Mouse (Mus musculus) stomach, postnatal 0 days (tissue): ENCODE measurements at regions not wholly inside any gene's neighbourhood (a gene's known extent, or its start where the extent isn't known, plus 50 kb on each side); places are given as distances from the start of the nearest gene placed in this dataset.

Experiments
- ATAC-seq: fragments of 200-750 bp; cut with Nextera tagmentation; 2 replicates; pipeline ENCODE4 v1.8.0; 2017; ENCODE audit not compliant: low FRiP score, low TSS enrichment
- DNase-seq: peaks from one replicate; pipeline ENCODE4 v3.0.0-alpha.2; 2016; ENCODE audit warnings: low spot score
- H3K27ac ChIP-seq: fragments of 300-500 bp; sonication (generic); replicated peaks from 2 replicates; pipeline ENCODE4 v1.5.1; 2014; ENCODE audit warnings: mild to moderate bottlenecking, control low read depth
- H3K27me3 ChIP-seq: fragments of 300-500 bp; sonication (generic); 2 replicates; pipeline ENCODE4 v1.6.1; 2014; ENCODE audit warnings: low read length; ENCODE audit not compliant: control insufficient read depth, insufficient read depth
- H3K36me3 ChIP-seq: fragments of 300-500 bp; sonication (generic); 2 replicates; pipeline ENCODE4 v1.6.1; 2014; ENCODE audit warnings: low read length, mixed read lengths; ENCODE audit not compliant: control insufficient read depth, insufficient read depth
- H3K4me1 ChIP-seq: fragments of 300-500 bp; sonication (generic); replicated peaks from 2 replicates; pipeline ENCODE4 v1.6.1; 2014; ENCODE audit warnings: antibody characterized with exemption; ENCODE audit not compliant: control insufficient read depth, insufficient read depth
- H3K4me2 ChIP-seq: fragments of 300-500 bp; sonication (generic); replicated peaks from 2 replicates; pipeline ENCODE4 v1.6.1; 2014; ENCODE audit warnings: low read depth, mild to moderate bottlenecking, control low read depth, moderate library complexity
- H3K4me3 ChIP-seq: fragments of 300-500 bp; sonication (generic); 2 replicates; pipeline ENCODE4 v1.5.1; 2014; ENCODE audit warnings: low read depth, low read length, control low read depth
- H3K9ac ChIP-seq: fragments of 300-500 bp; sonication (generic); 2 replicates; pipeline ENCODE4 v1.6.1; 2014; ENCODE audit warnings: mild to moderate bottlenecking, low read length, control low read depth, mixed read lengths
- H3K9me3 ChIP-seq: fragments of 300-500 bp; sonication (generic); 2 replicates; pipeline ENCODE4 v1.6.1; 2016; ENCODE audit warnings: low read length; ENCODE audit not compliant: control insufficient read depth
- CTCF ChIP-seq: IDR thresholded peaks from 2 replicates; pipeline ENCODE4 v1.5.1; 2016; ENCODE audit warnings: antibody characterized with exemption, low read depth, mild to moderate bottlenecking, moderate library complexity
- EP300 ChIP-seq: optimal IDR thresholded peaks from 2 replicates; pipeline ENCODE3; 2016; ENCODE audit warnings: antibody characterized with exemption
- WGBS: fragments of 180-500 bp; shearing (Covaris S2); extraction: QIAGEN DNeasy Blood & Tissue Kit; methylation state at CpG from one replicate; pipeline ENCODE4 v1.1.7; 2014; 5-methylcytosine and 5-hydroxymethylcytosine counted together

DNA sequence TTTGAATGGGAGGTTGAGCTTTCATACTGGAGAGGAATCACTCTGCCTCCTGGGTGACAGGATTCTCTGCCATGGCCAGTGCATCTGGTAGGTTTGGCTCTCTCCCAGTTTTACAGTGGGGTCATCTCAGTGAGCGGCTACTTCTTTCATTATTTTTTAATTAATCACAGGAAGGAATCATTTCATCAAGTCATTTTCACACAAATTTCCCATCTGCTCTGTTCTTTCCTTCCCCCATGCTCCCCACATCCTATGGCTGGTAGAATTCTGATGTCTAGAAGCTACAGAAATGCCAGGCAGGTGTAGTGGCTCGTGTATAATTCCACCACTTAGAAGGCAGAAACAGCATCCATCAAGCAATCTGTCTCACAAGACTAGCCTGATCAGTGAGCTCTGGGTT, 56.1 kb upstream of the Kctd3 start:
- H3K36me3 ChIP-seq = no peaks in the 10 kb centered on the region
- no peak overlapping the region for H3K4me2 ChIP-seq
- DNase-seq (no peak), ATAC-seq (no peak)
- WGBS = 55% methylated on average over 2 of the region's 2 CpGs
- no peak overlapping the region for H3K9ac ChIP-seq
- no peak overlapping the region for H3K4me3 ChIP-seq
- TF ChIP-seq CTCF (no peak), EP300 (no peak)
- H3K9me3 ChIP-seq = no peaks in the 10 kb centered on the region
- no peaks in the 10 kb centered on the region for H3K4me1 ChIP-seq
- H3K27me3 ChIP-seq = no peaks in the 10 kb centered on the region
- H3K27ac ChIP-seq = no peak overlapping the region

GRCm38 (mm10) chr1:189063209-189063608, 55.6 kb upstream of the Kctd3 start:
- Histone ChIP-seq H3K9me3 (no peaks in the 10 kb centered on the region), H3K4me2 (no peak overlapping the region), H3K36me3 (no peaks in the 10 kb centered on the region), H3K9ac (no peak overlapping the region), H3K4me3 (no peak overlapping the region), H3K27ac (no peak overlapping the region), H3K4me1 (no peaks in the 10 kb centered on the region), H3K27me3 (no peaks in the 10 kb centered on the region)
- 80% methylated on average over 7 of the region's 7 CpGs for WGBS
- ATAC-seq (no peak), DNase-seq (no peak)
- TF ChIP-seq CTCF (no peak), EP300 (no peak)
